Mouse (Mus musculus) B cell, adult 62 days (primary cell): Measurements from ENCODE around the gene Serf1. TPM values are rescaled to one million over a fixed set of nuclear protein-coding genes. Genes with fewer than 3 reads are reported as not detected.

Experiments
- total RNA-seq: library from RNA; stranded (reverse); gene quantifications from 4 replicates; pipeline ENCODE4 v1.2.4, GENCODE M21; 2023

Gene Serf1
- 1.1 to 1.5 TPM (median 1.4 TPM) in 3 of 4 replicates, not detected in the other for total RNA-seq

DNA sequence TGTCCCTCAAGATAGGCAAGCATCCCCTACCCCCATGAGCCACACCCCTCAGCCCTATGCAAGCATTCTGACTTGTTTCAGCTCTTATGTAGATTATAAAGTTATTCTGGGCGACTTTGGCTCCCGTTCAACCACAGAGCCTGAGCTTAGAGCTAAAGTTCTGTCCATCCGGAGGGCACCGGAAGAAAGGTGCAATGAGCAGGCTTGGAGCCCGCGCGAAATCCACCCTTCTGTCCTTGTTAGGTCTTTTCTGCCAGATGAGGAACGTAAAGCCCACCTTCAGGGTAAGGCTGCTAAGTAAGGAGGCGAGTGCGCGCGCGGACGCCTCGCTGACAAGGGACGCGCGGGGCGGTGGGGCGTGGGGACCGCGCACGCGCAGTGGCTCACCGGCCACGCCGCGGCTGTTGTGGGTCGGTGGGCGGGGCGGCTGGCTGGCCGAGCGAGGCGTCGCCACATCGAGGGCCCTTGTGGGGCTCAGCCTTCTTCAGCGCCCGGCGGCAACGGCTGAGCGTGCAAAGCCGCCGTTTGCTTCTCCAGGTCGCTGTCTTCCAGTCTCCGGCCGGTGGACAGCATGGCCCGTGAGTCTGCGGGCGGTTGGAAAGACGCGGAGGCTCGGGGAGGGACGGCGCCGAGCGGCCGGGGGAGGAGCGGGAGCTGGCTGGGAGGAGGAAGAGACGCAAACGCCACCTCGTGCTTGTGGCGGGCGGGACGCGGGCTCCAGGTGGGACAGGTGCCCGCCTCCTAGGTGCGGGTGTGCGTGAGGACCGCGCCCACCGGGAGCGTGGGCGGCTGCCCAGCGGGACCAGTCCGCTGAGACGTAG is at the start of gene Serf1:
Serf1 (plus strand) TSS at position 361 of the 821 bp plus-strand sequence.

GRCm38 (mm10) chr13:100103748-100104254 is 4.0 kb upstream of the Serf1 start, which contains the start of gene Bdp1:
Gene Bdp1, minus strand, starts transcription at chr13:100104070.

GRCm38 (mm10) chr13:100124423-100125257 is 16.8 kb downstream of the Serf1 start, which contains the start of gene Smn1:
Gene Smn1, plus strand, starts transcription at chr13:100124852.

Other genes starting within 250 kb of the Serf1 start
- gene Cartpt, start 206.9 kb upstream of the Serf1 start, total RNA-seq: not detected in 4 replicates
- gene Mccc2, start 92.4 kb upstream of the Serf1 start, total RNA-seq: 17.3 to 21.2 TPM (median 19.8 TPM) in 4 replicates
- 87.0 to 94.6 TPM (median 92.4 TPM) in 4 replicates for gene Bdp1, start 3.9 kb upstream of the Serf1 start, total RNA-seq
- gene Smn1, start 16.8 kb downstream of the Serf1 start, total RNA-seq: 63.7 to 72.9 TPM (median 69.9 TPM) in 4 replicates
- 3.8 to 4.6 TPM (median 4.1 TPM) in 4 replicates for gene Naip2, start 94.1 kb downstream of the Serf1 start, total RNA-seq
- gene Naip5, start 138.3 kb downstream of the Serf1 start, total RNA-seq: 5.8 to 6.8 TPM (median 6.1 TPM) in 4 replicates
- gene Naip6, start 209.7 kb downstream of the Serf1 start, total RNA-seq: 3.1 to 4.0 TPM (median 3.6 TPM) in 4 replicates